Mouse (Mus musculus) liver, embryonic 14 days (tissue): ENCODE data around the gene Csf1. TPM values are rescaled to one million over a fixed set of nuclear protein-coding genes. Genes with fewer than 3 reads are reported as not detected.

Experiments
- polyA plus RNA-seq: library from polyadenylated mRNA; depleted of rRNA; stranded (reverse); fragments of >200 nt; gene quantifications from 2 replicates; pipeline ENCODE4 v1.2.3, GENCODE M21; 2012; rRNA removed

Gene Csf1
- polyA plus RNA-seq, result 4.5 and 4.7 TPM in 2 replicates

DNA sequence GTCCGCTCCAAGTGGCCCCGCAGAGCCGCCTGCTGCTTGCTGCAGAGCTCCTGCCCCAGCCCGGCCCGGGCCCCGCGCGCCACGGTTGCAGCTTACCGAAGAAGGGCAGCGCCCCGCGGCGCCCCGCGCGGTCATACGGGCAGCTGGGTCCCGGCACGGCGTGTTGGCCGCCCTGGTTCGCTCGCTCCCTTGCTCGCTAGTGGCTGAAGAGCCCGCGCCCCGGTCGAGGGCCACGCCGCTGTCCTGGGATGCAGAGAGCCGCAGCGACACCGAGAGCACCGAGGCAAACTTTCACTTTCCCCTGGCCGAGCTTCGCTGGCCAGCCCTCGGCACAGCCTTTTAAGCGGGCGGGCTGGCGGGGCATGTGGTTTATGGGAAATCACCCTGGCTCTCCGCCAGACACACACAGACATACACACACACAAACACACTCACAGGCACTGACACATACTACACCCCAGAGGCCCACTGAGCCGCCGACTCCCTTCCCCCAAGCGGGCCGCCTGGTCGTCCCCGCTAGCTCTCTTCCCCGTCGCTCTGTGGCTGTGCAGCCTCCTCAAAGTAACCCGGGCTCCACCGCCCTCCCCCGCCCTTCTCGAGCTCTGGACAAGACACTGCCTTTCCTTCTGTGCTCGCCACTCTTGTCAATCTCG, at the start of gene Csf1:
Gene Csf1, minus strand, starts transcription at position 541 of the 653 bp plus-strand sequence.

DNA sequence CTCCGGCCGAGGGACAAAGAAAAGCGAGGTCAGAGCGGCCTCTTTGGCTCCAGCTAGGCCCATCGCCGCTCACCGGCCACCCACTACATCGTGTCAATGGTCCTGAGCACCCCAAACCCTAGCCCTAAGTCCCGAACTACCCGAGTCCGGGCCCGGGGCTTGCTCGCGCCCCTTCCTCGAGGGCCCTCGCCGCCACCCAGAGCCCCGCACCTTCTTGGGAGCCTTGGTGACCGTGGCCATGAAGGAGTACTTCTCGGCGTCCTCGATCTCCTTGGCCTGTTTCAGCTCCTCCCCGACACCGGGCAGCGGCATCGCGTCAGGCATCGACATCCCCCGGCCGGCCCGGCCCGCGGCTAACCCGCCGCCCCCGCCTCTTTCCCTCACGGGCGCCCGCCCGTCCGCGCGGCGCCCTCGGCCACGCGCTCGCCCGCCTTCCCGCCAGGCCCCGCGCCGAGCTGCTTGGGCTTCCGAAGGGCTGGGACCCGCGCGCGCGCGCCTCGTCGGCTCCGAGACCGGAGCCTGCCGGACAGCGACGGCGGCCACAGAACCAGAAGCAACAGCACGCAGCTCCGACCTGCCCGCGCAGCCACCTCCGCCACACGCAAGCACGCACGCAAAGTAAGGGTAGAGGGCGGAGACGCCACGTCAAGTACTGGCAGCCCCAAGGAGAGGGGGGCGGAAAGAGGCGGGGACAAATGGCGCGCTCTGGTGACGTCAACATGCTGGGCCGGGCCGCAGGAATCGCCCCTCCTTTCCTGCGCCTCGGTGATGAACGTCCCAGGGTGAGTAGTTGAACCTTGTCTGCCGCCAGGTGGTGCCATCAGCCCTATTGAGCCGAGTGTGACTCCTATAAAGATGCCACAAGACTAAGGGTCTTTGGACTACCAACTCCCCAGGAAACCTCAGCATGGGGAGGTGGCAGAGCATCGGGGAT, 64.1 kb downstream of the Csf1 start, which contains the start of gene Ahcyl1:
Gene Ahcyl1, minus strand, starts transcription at position 613 of the 934 bp plus-strand sequence.

Other genes starting within 250 kb of the Csf1 start
- gene Slc6a17, start 242.5 kb downstream of the Csf1 start, polyA plus RNA-seq, result 0.08 and 0.17 TPM in 2 replicates
- not detected in 2 replicates for gene Ubl4b, start 205.4 kb downstream of the Csf1 start, polyA plus RNA-seq
- gene Alx3, start 165.4 kb downstream of the Csf1 start, polyA plus RNA-seq, result 0.02 and 0.07 TPM in 2 replicates
- not detected in 2 replicates for gene Gm10961, start 129.1 kb downstream of the Csf1 start, polyA plus RNA-seq
- 9.0 and 10.2 TPM in 2 replicates for gene Strip1, start 128.8 kb downstream of the Csf1 start, polyA plus RNA-seq
- 30.5 and 33.6 TPM in 2 replicates for gene Ahcyl1, start 63.9 kb downstream of the Csf1 start, polyA plus RNA-seq
- gene Eps8l3, start 116.8 kb upstream of the Csf1 start, polyA plus RNA-seq, result 0.06 TPM in 1 of 2 replicates, not detected in the other
- 114 and 121 TPM in 2 replicates for gene Gstm5, start 135.4 kb upstream of the Csf1 start, polyA plus RNA-seq
- gene Gstm7, start 171.3 kb upstream of the Csf1 start, polyA plus RNA-seq, result 14.9 and 16.7 TPM in 2 replicates
- gene Gstm6, start 183.3 kb upstream of the Csf1 start, polyA plus RNA-seq, result 4.7 and 6.2 TPM in 2 replicates
- 2.9 and 4.7 TPM in 2 replicates for gene Gstm3, start 208.8 kb upstream of the Csf1 start, polyA plus RNA-seq
- gene Gstm2, start 226.0 kb upstream of the Csf1 start, polyA plus RNA-seq, result 3.4 TPM in 2 replicates